Mouse (Mus musculus) forebrain, embryonic 13.5 days (tissue): ENCODE measurements at regions not wholly inside any gene's neighbourhood (a gene's known extent, or its start where the extent isn't known, plus 50 kb on each side); places are given as distances from the start of the nearest gene placed in this dataset.

Experiments
- ATAC-seq: fragments of 200-750 bp; cut with Nextera tagmentation; 2 replicates; pipeline ENCODE4 v1.8.0; 2017
- H3K27ac ChIP-seq: fragments of 300-500 bp; sonication (generic); 2 replicates; pipeline ENCODE4 v1.5.1; 2015; ENCODE audit warnings: inconsistent platforms, mild to moderate bottlenecking, moderate library complexity
- H3K27me3 ChIP-seq: fragments of 300-500 bp; sonication (generic); 2 replicates; pipeline ENCODE4 v1.6.1; 2015; ENCODE audit warnings: mild to moderate bottlenecking, inconsistent platforms
- H3K36me3 ChIP-seq: fragments of 300-500 bp; sonication (generic); 2 replicates; pipeline ENCODE4 v1.6.1; 2015; ENCODE audit warnings: mild to moderate bottlenecking, inconsistent platforms; ENCODE audit not compliant: poor library complexity, severe bottlenecking
- H3K4me1 ChIP-seq: fragments of 300-500 bp; sonication (generic); 2 replicates; pipeline ENCODE4 v1.6.1; 2015; ENCODE audit warnings: inconsistent platforms
- H3K4me2 ChIP-seq: fragments of 300-500 bp; sonication (generic); 2 replicates; pipeline ENCODE4 v1.6.1; 2015; ENCODE audit warnings: inconsistent platforms, mild to moderate bottlenecking, moderate library complexity
- H3K4me3 ChIP-seq: fragments of 300-500 bp; sonication (generic); 2 replicates; pipeline ENCODE4 v1.5.1; 2015; ENCODE audit warnings: mild to moderate bottlenecking, inconsistent platforms
- H3K9ac ChIP-seq: fragments of 300-500 bp; sonication (generic); 2 replicates; pipeline ENCODE4 v1.6.1; 2015; ENCODE audit warnings: mild to moderate bottlenecking, inconsistent platforms
- H3K9me3 ChIP-seq: fragments of 300-500 bp; sonication (generic); replicated peaks from 2 replicates; pipeline ENCODE4 v1.6.1; 2016; ENCODE audit warnings: inconsistent platforms
- WGBS: fragments of 180-500 bp; shearing (Covaris S2); methylation state at CpG from one replicate; pipeline ENCODE4 v1.1.7; 2015; 5-methylcytosine and 5-hydroxymethylcytosine counted together

DNA sequence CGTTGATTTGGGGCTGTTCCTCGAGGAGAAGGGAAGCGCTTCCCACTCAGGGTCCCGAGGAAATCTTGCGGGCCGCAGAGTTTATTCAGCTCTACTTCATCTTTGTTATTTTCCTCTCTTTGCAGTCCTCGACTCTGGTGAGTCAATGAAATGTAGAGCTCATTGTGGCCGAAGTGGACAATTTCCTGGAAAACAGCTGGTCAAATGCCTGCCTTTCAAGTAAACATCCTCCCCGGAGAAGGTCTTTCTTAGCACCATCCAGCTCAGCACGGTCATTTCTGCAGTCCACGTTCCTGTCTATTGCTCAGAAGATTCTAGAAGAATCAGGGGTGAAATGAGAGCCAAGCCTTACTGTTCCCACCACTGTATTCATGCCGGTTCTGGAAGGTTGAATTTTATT lies 133.0 kb downstream of the Bcas1 start:
- no peak for ATAC-seq
- Histone ChIP-seq H3K9me3 (no peaks in the 10 kb centered on the region), H3K4me1 (no peaks in the 10 kb centered on the region), H3K9ac (no peak overlapping the region), H3K4me3 (no peak overlapping the region), H3K27ac (no peak overlapping the region), H3K36me3 (no peaks in the 10 kb centered on the region), H3K4me2 (no peak overlapping the region), H3K27me3 (0 out of 2 replicates have a peak, but pooled peaks cover 5% of the 10 kb centered on the region)
- 88% methylated on average over 12 of the region's 12 CpGs for WGBS

DNA sequence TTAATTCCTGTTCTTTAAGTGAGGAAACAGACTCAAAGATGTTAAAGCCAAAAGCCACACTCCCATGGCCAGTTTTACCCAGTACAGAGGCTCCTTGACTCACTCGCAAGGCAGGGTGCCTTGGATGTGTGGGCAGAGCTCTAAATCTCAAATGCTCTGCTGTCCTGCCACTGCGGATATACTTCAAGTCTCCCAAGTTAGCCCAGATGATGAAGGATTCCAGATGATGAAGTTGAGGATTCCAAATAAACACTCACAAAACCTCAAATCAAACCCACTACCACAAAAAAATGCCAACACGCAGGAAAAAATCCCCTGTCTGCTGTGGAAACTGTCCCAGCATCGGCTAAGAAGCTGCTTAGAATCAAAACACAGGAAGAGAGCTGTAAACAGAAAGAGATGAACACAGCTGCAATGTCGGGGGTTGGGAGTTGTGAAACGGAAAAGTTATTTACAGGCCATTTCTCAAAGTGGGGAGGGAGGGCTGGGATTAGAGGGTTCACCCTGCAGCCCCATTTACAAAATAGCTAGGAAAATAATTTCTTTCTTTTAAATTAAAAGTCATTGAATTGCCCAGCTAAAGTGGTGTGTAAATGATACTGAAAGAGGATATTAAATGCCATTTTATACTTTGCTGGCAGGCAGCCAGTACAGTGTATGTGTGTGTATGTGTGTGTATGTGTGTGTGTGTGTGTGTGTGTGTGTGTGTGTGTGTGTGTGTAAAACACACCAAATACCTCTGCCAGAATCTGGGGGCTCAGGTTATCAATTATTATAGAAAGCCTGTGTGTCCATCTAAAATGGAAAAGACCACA lies 135.6 kb downstream of the Bcas1 start:
- no peak overlapping the region for H3K27ac ChIP-seq
- ATAC-seq: no peak
- H3K36me3 ChIP-seq: no peaks in the 10 kb centered on the region
- 42% methylated on average over 6 of the region's 6 CpGs for WGBS
- no peak overlapping the region for H3K4me2 ChIP-seq
- H3K9me3 ChIP-seq: no peaks in the 10 kb centered on the region
- H3K4me3 ChIP-seq: no peak overlapping the region
- H3K9ac ChIP-seq: no peak overlapping the region
- H3K4me1 ChIP-seq: peaks cover 17% of the 10 kb centered on the region
- H3K27me3 ChIP-seq: 0 out of 2 replicates have a peak, but pooled peaks cover 10% of the 10 kb centered on the region

DNA sequence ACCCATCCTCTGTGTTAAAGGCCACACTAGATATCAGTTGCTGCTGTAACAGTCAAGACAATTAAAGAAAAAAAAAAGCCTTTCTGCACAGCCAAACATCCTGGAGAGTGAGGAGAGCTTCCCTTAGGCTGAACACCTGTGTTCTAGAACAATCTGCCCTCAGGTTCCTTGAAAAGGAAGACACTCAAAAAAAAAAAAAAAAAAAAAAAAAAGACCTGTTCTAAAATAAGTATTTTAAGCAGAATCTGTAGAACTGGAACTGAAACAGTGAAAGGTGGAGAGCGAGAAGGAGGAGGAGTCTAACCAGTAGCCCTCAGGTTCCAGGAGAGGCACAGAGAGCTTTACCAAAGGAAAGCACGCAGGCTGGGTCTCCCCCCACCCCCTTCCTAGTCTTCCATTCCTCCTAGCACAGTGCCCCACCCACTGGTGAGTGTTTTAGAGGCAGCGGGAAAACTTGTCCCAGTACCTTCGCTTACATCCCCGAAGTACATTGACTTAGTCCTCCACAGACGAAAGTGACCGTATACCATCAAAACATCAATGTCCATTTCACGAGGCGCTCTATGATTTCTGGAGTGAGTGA lies 138.2 kb downstream of the Bcas1 start:
- Histone ChIP-seq H3K9me3 (no peaks in the 10 kb centered on the region), H3K4me1 (peaks cover 23% of the 10 kb centered on the region), H3K27me3 (0 out of 2 replicates have a peak, but pooled peaks cover 10% of the 10 kb centered on the region), H3K36me3 (no peaks in the 10 kb centered on the region), H3K27ac (no peak overlapping the region), H3K9ac (no peak overlapping the region), H3K4me2 (no peak overlapping the region), H3K4me3 (no peak overlapping the region)
- ATAC-seq: no peak
- WGBS: 82% methylated on average over 9 of the region's 9 CpGs

DNA sequence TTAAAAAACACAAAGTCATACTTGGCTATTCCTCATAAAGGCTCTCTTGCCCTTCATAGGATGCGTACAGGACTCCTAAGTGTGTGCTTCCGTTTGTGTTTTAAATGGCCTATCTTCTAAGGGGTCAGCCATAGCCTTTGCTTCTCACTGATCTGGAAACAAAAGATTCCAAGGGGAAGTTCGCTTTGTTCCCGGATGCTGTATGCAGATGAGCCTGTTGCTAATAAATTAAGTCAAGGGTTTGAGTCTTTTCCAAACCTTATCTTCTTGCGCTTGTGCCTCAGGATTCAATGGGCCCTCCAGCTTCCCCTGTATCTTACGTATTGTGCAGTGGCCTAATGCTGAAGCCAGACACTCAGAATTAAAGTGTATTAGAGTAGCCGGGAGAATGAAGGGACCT lies 138.9 kb downstream of the Bcas1 start:
- Histone ChIP-seq H3K4me1 (peaks cover 23% of the 10 kb centered on the region), H3K27ac (no peak overlapping the region), H3K4me3 (no peak overlapping the region), H3K9me3 (no peaks in the 10 kb centered on the region), H3K27me3 (0 out of 2 replicates have a peak, but pooled peaks cover 10% of the 10 kb centered on the region), H3K9ac (no peak overlapping the region), H3K4me2 (no peak overlapping the region), H3K36me3 (no peaks in the 10 kb centered on the region)
- no peak for ATAC-seq
- 49% methylated on average over 7 of the region's 7 CpGs for WGBS

DNA sequence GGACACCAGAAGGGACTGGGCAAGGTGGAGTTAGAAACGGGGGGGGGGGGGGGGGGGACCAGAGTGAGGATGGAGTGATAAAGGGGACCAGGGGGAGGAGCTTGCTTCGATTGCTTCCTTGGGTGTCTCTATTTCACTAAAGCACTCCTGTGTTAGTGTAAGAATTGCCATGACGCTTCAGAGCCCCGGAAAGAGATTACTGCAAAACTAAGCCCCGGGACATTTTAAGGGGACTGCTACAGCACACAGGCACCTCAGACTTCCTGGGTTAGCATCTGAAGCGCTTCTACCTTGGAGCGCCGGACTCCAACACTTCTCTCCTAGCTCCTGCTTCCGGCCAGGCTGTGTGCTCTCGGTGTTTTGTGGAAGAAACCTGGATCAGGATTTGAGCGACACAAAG lies 139.4 kb downstream of the Bcas1 start:
- Histone ChIP-seq H3K27me3 (0 out of 2 replicates have a peak, but pooled peaks cover 10% of the 10 kb centered on the region), H3K36me3 (no peaks in the 10 kb centered on the region), H3K4me3 (peak overlapping the region; percentile 16; the same call in 1 of the 2 replicates), H3K4me2 (peak overlapping the region; percentile 87), H3K9ac (no peak overlapping the region), H3K27ac (no peak overlapping the region), H3K9me3 (no peaks in the 10 kb centered on the region), H3K4me1 (peaks cover 23% of the 10 kb centered on the region)
- 8% methylated on average over 11 of the region's 11 CpGs for WGBS
- ATAC-seq: no peak

DNA sequence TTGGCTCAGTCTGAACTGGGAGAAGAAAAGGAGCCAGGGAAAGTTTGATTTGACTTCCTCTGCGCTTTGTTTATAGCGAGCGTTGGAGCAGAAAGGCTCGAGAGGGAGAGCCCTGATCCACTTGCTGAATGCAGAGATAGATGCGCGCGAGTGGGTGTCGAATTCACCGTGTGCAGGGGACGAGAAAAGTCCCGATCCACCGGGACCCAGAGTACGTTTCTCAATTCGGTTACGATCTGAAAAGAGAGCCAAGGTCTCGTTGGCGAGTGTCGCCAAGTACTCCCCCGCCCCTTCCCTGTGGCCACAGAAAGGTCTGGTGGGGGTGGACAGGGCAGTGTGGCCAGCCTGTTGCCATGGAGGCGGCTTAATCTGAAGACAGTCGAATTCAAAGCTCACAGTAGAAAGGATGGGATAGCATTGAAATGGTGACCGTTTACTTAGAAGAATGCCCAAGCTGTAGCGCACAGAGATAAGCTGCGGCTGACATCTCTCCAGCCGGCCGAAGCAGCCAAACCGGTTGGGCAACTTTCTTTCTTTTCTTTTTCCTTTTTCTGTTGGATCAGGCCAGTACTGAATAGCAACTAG lies 139.5 kb upstream of the Zfp217 start:
- H3K9ac ChIP-seq: peak overlapping the region; percentile 64
- WGBS: under 1% methylated on average over 27 of the region's 27 CpGs
- peak; percentile 51; the same call in 1 of the 2 replicates for ATAC-seq

DNA sequence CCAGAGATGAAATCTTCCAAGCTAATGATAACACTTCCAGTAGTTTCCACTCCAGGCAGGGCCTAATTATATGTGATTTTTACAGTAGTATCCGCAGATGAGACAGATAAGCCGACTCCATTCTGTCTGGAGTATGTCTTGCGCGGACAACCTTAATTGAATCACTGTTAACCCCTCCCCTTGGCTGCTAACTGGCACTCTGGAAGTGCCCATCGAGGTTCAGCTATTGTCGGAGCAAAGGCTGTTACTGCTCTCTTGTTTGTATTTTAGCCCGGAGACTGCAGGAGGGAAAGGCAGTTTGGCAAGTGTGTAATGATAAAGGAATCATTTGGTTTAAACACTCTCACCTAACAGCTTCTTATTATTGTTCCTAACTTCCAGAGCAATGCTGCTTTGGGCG lies 138.9 kb upstream of the Zfp217 start:
- WGBS: 5% methylated on average over 8 of the region's 8 CpGs
- no peak for ATAC-seq
- H3K9me3 ChIP-seq: no peaks in the 10 kb centered on the region
- no peaks in the 10 kb centered on the region for H3K36me3 ChIP-seq
- peaks cover 28% of the 10 kb centered on the region for H3K4me1 ChIP-seq
- peak overlapping the region; percentile 87 for H3K4me2 ChIP-seq
- 0 out of 2 replicates have a peak, but pooled peaks cover 10% of the 10 kb centered on the region for H3K27me3 ChIP-seq
- H3K9ac ChIP-seq: no peak overlapping the region
- H3K27ac ChIP-seq: peak overlapping the region; percentile 66; the same call in 1 of the 2 replicates
- peak overlapping the region; percentile 40; the same call in 1 of the 2 replicates for H3K4me3 ChIP-seq

More for the DNA sequence above, 139.5 kb upstream of the Zfp217 start:
- Histone ChIP-seq H3K4me1 (peaks cover 26% of the 10 kb centered on the region), H3K27me3 (0 out of 2 replicates have a peak, but pooled peaks cover 10% of the 10 kb centered on the region), H3K9me3 (no peaks in the 10 kb centered on the region), H3K4me3 (peak overlapping the region; percentile 40), H3K27ac (peak overlapping the region; percentile 66), H3K36me3 (no peaks in the 10 kb centered on the region), H3K4me2 (peak overlapping the region; percentile 87)

DNA sequence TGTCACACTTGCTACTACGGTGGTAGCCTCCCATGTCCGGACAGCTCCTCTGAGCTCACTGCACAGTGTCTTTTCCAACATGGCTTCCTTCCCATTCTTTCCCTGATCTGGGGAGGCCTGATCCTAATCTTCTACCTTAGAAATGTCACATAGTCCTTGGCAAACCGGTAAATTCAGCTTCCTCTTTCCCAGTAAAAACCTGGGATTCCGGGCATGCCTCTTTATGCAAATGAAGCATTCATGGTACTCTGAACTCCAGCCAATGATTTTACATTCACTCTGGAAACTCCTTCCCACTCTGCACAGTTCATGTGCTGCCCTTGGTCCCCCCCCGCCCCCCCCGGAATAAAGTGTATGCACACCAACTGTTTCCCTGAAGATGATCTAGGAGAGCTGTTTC lies 134.6 kb upstream of the Zfp217 start:
- no peak overlapping the region for H3K4me2 ChIP-seq
- no peak for ATAC-seq
- peaks cover 15% of the 10 kb centered on the region for H3K4me1 ChIP-seq
- no peak overlapping the region for H3K4me3 ChIP-seq
- H3K9ac ChIP-seq: no peak overlapping the region
- H3K36me3 ChIP-seq: no peaks in the 10 kb centered on the region
- H3K27ac ChIP-seq: no peak overlapping the region
- no peaks in the 10 kb centered on the region for H3K9me3 ChIP-seq
- 56% methylated on average over 6 of the region's 6 CpGs for WGBS
- H3K27me3 ChIP-seq: no peaks in the 10 kb centered on the region

DNA sequence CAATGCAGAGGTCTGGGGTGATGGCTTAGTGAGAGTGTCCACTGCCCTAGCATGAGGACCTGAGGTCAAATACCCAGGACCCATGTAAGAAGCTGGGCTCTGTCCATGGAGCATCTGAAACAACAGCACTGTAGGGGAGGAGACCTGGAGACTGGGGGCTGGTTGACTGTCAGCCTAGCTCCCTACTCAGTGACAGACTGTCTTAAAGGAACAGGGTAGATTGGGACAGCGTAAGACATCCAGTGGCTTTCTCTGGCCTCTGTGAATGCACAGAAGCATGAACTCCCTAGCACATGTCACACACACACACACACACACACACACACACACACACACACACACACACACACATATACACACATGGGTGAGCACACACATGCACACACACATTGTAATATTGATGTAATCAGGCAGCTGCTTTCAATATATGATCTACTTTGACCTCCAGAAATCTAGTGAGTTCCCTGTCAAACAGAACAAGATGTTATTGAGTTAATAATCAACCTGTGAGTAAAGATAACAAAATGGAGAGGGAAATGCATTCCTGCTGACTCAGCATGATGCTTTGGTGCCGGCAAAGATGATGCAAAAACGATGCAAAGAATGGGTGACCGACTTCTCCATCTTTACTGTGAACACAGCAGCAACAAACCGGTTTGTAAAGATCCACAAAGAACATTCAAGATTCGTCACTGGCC lies 133.6 kb upstream of the Zfp217 start:
- peaks cover 5% of the 10 kb centered on the region; the same call in 1 of the 2 replicates for H3K4me1 ChIP-seq
- no peak overlapping the region for H3K4me3 ChIP-seq
- 87% methylated on average over 6 of the region's 6 CpGs for WGBS

DNA sequence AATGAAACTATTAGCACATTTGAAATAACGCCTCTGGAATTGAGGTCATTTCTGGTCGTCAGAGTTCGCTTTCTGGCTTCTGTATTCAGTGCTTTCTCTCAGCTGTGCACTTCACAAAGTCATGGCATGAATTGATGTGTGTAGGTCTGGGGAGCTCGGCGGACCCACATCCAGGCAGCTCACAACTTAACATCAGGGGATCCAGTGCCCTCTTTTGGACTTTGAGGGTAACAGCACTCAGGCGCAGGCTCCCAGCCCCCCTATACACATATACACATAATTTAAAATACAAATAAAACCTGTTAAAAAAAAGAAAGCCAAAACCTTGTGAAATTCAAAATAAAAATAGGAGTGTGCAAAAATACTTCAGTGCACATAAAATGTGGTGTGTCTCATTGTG lies 132.8 kb upstream of the Zfp217 start:
- WGBS: 64% methylated on average over 6 of the region's 6 CpGs
- Histone ChIP-seq H3K27me3 (no peaks in the 10 kb centered on the region), H3K9ac (no peak overlapping the region), H3K9me3 (no peaks in the 10 kb centered on the region), H3K4me3 (no peak overlapping the region), H3K27ac (no peak overlapping the region), H3K36me3 (no peaks in the 10 kb centered on the region), H3K4me2 (no peak overlapping the region), H3K4me1 (peaks cover 5% of the 10 kb centered on the region; the same call in 1 of the 2 replicates)
- ATAC-seq: no peak; the same call in 1 of the 2 replicates

More for the DNA sequence above, 133.6 kb upstream of the Zfp217 start:
- Histone ChIP-seq H3K36me3 (no peaks in the 10 kb centered on the region), H3K4me2 (no peak overlapping the region), H3K27ac (no peak overlapping the region), H3K9ac (no peak overlapping the region), H3K9me3 (no peaks in the 10 kb centered on the region), H3K27me3 (no peaks in the 10 kb centered on the region)
- ATAC-seq: no peak

DNA sequence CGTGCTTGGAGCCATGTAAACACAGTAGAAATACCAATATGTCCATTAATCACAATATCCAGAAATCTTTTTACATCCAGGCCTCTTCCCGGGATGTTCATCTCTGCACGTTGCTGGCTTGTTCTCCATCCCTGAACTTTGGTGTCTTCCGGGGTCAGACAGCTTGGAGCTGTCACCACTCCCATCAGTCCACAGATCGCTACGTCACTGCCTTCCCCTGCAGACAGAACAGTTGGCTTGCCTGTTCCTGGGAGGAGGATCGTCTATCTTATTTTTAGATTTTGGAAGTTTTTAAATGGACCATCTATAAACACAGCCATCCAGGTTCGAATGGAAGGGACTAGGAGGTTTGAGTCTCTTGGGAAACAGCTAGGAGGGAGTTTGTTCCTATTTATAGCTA lies 130.0 kb upstream of the Zfp217 start:
- Histone ChIP-seq H3K9ac (no peak overlapping the region), H3K27me3 (no peaks in the 10 kb centered on the region), H3K27ac (no peak overlapping the region), H3K4me2 (no peak overlapping the region), H3K9me3 (no peaks in the 10 kb centered on the region), H3K36me3 (no peaks in the 10 kb centered on the region), H3K4me3 (no peak overlapping the region), H3K4me1 (peaks cover 5% of the 10 kb centered on the region; the same call in 1 of the 2 replicates)
- ATAC-seq: no peak
- WGBS: 79% methylated on average over 8 of the region's 8 CpGs
